Mouse (Mus musculus): Measurements from ENCODE around the gene Urod. TPM values are rescaled to one million over a fixed set of nuclear protein-coding genes. Genes with fewer than 3 reads are reported as not detected.

Urod gene
- polyA plus RNA-seq, 1 experiment from 2014 or later: 107 TPM

DNA sequence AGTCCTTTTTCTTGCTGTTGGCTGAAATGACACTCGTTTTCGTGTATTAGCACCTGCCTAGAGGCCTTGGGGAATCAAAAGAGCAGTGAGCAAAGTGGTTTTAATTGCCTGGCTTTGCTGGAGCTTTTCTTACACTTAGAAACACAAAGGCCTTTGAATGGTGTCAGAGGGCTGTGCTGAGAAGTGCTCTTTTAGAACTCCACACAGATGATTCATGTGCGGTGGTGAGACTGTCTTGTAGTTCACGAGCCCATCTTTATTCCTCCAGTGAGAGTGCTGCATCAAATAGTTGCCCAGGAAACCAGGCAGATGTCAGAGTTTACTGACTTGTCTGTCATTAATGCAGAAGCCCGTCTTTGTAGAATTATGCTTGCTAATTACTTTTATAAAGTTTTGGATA, 50.2 kb downstream of the Urod start:
- Histone ChIP-seq H3K27me3 (ENCODE audit: insufficient read depth, low read length) (no peaks in the 10 kb centered on the region), H3K36me3 (ENCODE audit: insufficient read depth, low read length) (no peaks in the 10 kb centered on the region), H3K9me3 (ENCODE audit: low read length) (no peaks in the 10 kb centered on the region), H3K4me3 (ENCODE audit: low read length) (no peak overlapping the region), H3K4me2 (replicated peaks; ENCODE audit: low read depth, low read length) (no peak overlapping the region), H3K4me1 (ENCODE audit: insufficient read depth, low read length) (no peaks in the 10 kb centered on the region), H3K27ac (ENCODE audit: low read length) (no peak overlapping the region), H3K9ac (replicated peaks; ENCODE audit: low read length) (no peak overlapping the region)
- 49% methylated on average over 5 of the region's 5 CpGs for WGBS
- no peak for ATAC-seq (ENCODE audit: low FRiP score, low TSS enrichment)

DNA sequence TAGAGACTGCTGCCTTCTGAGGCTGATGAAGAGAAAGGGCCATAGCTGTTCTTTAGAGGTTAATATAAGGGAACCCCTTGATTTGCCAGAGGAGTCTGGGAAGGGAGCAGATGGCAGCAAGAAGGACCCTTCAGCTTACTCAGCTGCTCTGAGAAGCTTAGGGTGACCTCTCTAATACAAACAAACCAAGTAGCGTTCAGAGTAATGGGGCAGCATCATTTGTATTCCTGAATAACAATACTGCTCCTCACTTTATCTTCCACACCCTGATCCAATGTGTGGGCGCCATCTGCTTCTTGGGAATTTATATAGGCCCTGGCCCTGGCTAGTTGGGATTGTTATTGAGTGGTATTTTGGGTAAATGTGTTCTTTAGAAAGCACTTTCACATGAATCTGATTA, 51.5 kb downstream of the Urod start:
- Histone ChIP-seq H3K36me3 (ENCODE audit: insufficient read depth, low read length) (no peaks in the 10 kb centered on the region), H3K9ac (replicated peaks; ENCODE audit: low read length) (no peak overlapping the region), H3K4me2 (replicated peaks; ENCODE audit: low read depth, low read length) (no peak overlapping the region), H3K4me1 (ENCODE audit: insufficient read depth, low read length) (no peaks in the 10 kb centered on the region), H3K27me3 (ENCODE audit: insufficient read depth, low read length) (no peaks in the 10 kb centered on the region), H3K9me3 (ENCODE audit: low read length) (no peaks in the 10 kb centered on the region), H3K4me3 (ENCODE audit: low read length) (no peak overlapping the region), H3K27ac (ENCODE audit: low read length) (no peak overlapping the region)
- 67% methylated on average over 2 of the region's 2 CpGs for WGBS
- no peak for ATAC-seq (ENCODE audit: low FRiP score, low TSS enrichment)

Other genes with a start within 250 kb of the Urod start
- gene Toe1, start 186.8 kb downstream of the Urod start, polyA plus RNA-seq (2015; fragmentation: Nextera tagmentation; extraction: Ambion mirVana): 41.9 and 42.8 TPM in 2 replicates
- gene Mutyh, start 186.7 kb downstream of the Urod start, polyA plus RNA-seq (2015; fragmentation: Nextera tagmentation; extraction: Ambion mirVana): 19.0 and 22.6 TPM in 2 replicates
- gene Hpdl, start 172.7 kb downstream of the Urod start, polyA plus RNA-seq (2015; fragmentation: Nextera tagmentation; extraction: Ambion mirVana): 1.9 and 2.0 TPM in 2 replicates
- 1.6 and 2.1 TPM in 2 replicates for gene Zswim5, start 117.0 kb downstream of the Urod start, polyA plus RNA-seq (2015; fragmentation: Nextera tagmentation; extraction: Ambion mirVana)
- gene Hectd3, start 904 bp upstream of the Urod start, polyA plus RNA-seq (2015; fragmentation: Nextera tagmentation; extraction: Ambion mirVana): 11.5 and 12.4 TPM in 2 replicates
- 45.2 and 45.8 TPM in 2 replicates for gene Eif2b3, start 25.0 kb upstream of the Urod start, polyA plus RNA-seq (2015; fragmentation: Nextera tagmentation; extraction: Ambion mirVana)
- gene Ptch2, start 101.7 kb upstream of the Urod start, polyA plus RNA-seq (2015; fragmentation: Nextera tagmentation; extraction: Ambion mirVana): 8.8 and 10.0 TPM in 2 replicates
- 5.1 and 5.3 TPM in 2 replicates for gene Btbd19, start 131.3 kb upstream of the Urod start, polyA plus RNA-seq (2015; fragmentation: Nextera tagmentation; extraction: Ambion mirVana)
- gene Tctex1d4, start 132.4 kb upstream of the Urod start, polyA plus RNA-seq (2015; fragmentation: Nextera tagmentation; extraction: Ambion mirVana): not detected in 2 replicates
- 3.1 and 3.7 TPM in 2 replicates for gene Plk3, start 139.6 kb upstream of the Urod start, polyA plus RNA-seq (2015; fragmentation: Nextera tagmentation; extraction: Ambion mirVana)
- gene Rps8, start 161.8 kb upstream of the Urod start, polyA plus RNA-seq (2015; fragmentation: Nextera tagmentation; extraction: Ambion mirVana): 746 and 795 TPM in 2 replicates
- gene Kif2c, start 188.2 kb upstream of the Urod start, polyA plus RNA-seq (2015; fragmentation: Nextera tagmentation; extraction: Ambion mirVana): 71.8 and 75.6 TPM in 2 replicates